Mouse (Mus musculus): ENCODE data around the gene Car15.

Car15 gene

GRCm38 (mm10) chr16:17802839-17803674 lies 35.1 kb downstream of the Car15 start:
- ATAC-seq (ENCODE audit: low TSS enrichment) = peak; percentile 17; the same call in 1 of the 2 replicates

GRCm38 (mm10) chr16:17802456-17802838 lies 35.7 kb downstream of the Car15 start:
- ATAC-seq (ENCODE audit: low TSS enrichment) = no peak

GRCm38 (mm10) chr16:17801777-17802455 lies 36.2 kb downstream of the Car15 start:
- ATAC-seq (ENCODE audit: low TSS enrichment) = no peak

- no peak for ATAC-seq (ENCODE audit: low TSS enrichment)
Observed at GRCm38 (mm10) chr16:17799584-17799983, 38.6 kb downstream of the Car15 start.

GRCm38 (mm10) chr16:17798321-17799180 lies 39.6 kb downstream of the Car15 start:
- ATAC-seq (ENCODE audit: low TSS enrichment) = no peak

GRCm38 (mm10) chr16:17797812-17798311 lies 40.3 kb downstream of the Car15 start:
- ATAC-seq (ENCODE audit: low TSS enrichment) = no peak

- ATAC-seq (ENCODE audit: low TSS enrichment) = no peak
Observed at GRCm38 (mm10) chr16:17796971-17797811, 41.0 kb downstream of the Car15 start, which contains the start of gene Scarf2. Gene Scarf2 (plus strand): TSS chr16:17797282.

GRCm38 (mm10) chr16:17796519-17796918 lies 41.6 kb downstream of the Car15 start:
- ATAC-seq (ENCODE audit: low TSS enrichment) = no peak

- no peak for ATAC-seq (ENCODE audit: low TSS enrichment)
Observed at GRCm38 (mm10) chr16:17795643-17796042, 42.5 kb downstream of the Car15 start.

- ATAC-seq (ENCODE audit: low TSS enrichment) = peak; percentile 72; the same call in 1 of the 2 replicates
Observed at GRCm38 (mm10) chr16:17794047-17794446, 44.1 kb downstream of the Car15 start.

GRCm38 (mm10) chr16:17792728-17793127 lies 45.4 kb downstream of the Car15 start:
- no peak for ATAC-seq (ENCODE audit: low TSS enrichment)

- no peak; the same call in 1 of the 2 replicates for ATAC-seq (ENCODE audit: low TSS enrichment)
Observed at GRCm38 (mm10) chr16:17785337-17785736, 52.8 kb downstream of the Car15 start.
